Mouse (Mus musculus) cerebellum, adult 2 months (tissue): ENCODE measurements around the gene Eml2.
A peak's percentile ranks its signal among the peaks of the same experiment; 100 is the strongest.

Experiments used
- CTCF ChIP-seq: fragments of 200-500 bp; IDR thresholded peaks from 2 replicates; pipeline ENCODE4 v1.5.1; 2011; ENCODE audit warnings: low read depth, mild to moderate bottlenecking, control low read depth, low read length, moderate library complexity, borderline replicate concordance; ENCODE audit not compliant: insufficient read depth
- POLR2A ChIP-seq: fragments of 200-500 bp; IDR thresholded peaks from 2 replicates; pipeline ENCODE4 v1.6.1; 2011; ENCODE audit warnings: low read length, control low read depth, borderline replicate concordance; ENCODE audit not compliant: insufficient read depth

GRCm38 (mm10) chr7:19131324-19131848 lies 44.8 kb upstream of the Eml2 start:
- TF ChIP-seq CTCF (peak; percentile 62; the same call in 1 of the 2 replicates), POLR2A (peak; percentile 4; the same call in 1 of the 2 replicates)
